In the genomic region with DNA sequence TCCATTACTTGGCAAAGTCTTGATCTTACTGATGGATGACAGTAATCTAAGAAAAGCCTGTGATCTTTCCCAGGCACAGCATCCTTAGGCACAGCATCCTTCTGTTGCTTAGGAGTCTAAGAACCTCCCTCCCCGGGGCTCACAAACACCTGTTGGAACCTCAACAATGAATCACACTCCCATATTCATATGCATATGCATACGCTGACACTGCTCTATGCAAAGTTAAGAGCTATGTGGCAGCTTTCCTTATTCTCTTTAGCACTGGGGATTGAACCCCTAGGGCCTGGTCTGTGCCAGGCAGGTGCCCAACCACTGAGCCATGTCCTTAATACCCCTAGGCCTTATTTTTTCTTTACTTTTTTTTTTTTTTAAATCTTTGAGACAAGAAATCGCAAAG, we compare ENCODE assay signal across 28 mouse cellular contexts.
DNase-seq lines count a peak whose midpoint lies in the region; ATAC-seq and TF ChIP-seq lines count a peak whose summit lies in the region.
"Had no signal": no experiment of that assay in that cellular context is flagged by ENCODE, and none has a peak within 500 bp of the region (broad histone marks: within the 10 kb centered on the region; RNA-seq: fewer than 3 reads in every experiment).

No protein-coding gene starts in this region.

- no peaks in the 10 kb centered on the region for H3K27me3 ChIP-seq in forebrain, postnatal 0 days (ENCODE audit: insufficient read depth, low read length)
- H3K27me3 ChIP-seq in forebrain, embryonic 14.5 days (replicated peaks; ENCODE audit: control insufficient read depth, insufficient read depth, low read length) = no peaks in the 10 kb centered on the region
- H3K27me3 ChIP-seq: embryonic facial prominence, embryonic 15.5 days; forebrain, embryonic 12.5 days; heart, embryonic 15.5 days; hindbrain, embryonic 12.5 days; limb, embryonic 12.5 days; lung, embryonic 15.5 days had no signal

- H3K4me3 ChIP-seq in forebrain, postnatal 0 days (ENCODE audit: low read depth, low read length) = no peak overlapping the region
- no peak overlapping the region for H3K4me3 ChIP-seq in forebrain, embryonic 14.5 days (ENCODE audit: low read depth, low read length)
- H3K4me3 ChIP-seq: embryonic facial prominence, embryonic 10.5 days; embryonic facial prominence, embryonic 15.5 days; forebrain, embryonic 12.5 days; heart, embryonic 10.5 days; heart, embryonic 15.5 days; hindbrain, embryonic 12.5 days; limb, embryonic 12.5 days; lung, embryonic 15.5 days had no signal

- H3K36me3 ChIP-seq in forebrain, postnatal 0 days (ENCODE audit: insufficient read depth) = peaks cover 9% of the 10 kb centered on the region; the same call in 1 of the 2 replicates
- no peaks in the 10 kb centered on the region for H3K36me3 ChIP-seq in forebrain, embryonic 14.5 days (ENCODE audit: control insufficient read depth, insufficient read depth, low read length)
- H3K36me3 ChIP-seq: embryonic facial prominence, embryonic 10.5 days; embryonic facial prominence, embryonic 15.5 days; forebrain, embryonic 12.5 days; G1E; heart, embryonic 10.5 days; heart, embryonic 15.5 days; hindbrain, embryonic 12.5 days; limb, embryonic 12.5 days; lung, embryonic 15.5 days had no signal

- 71% methylated on average over 3 of the region's 3 CpGs for WGBS in forebrain, postnatal 0 days
- WGBS in forebrain, embryonic 14.5 days = 81% methylated on average over 3 of the region's 3 CpGs

- DNase-seq in forebrain, postnatal 0 days = no peak
- no peak for DNase-seq in forebrain, embryonic 14.5 days (ENCODE audit: low spot score)
- DNase-seq in right cerebral cortex, adult 18-20 months = peak; percentile 65
- DNase-seq in right cerebral cortex, postnatal 4 days = no peak
- DNase-seq in right cerebral cortex, adult 2 months (ENCODE audit: low spot score in 2 of 2) = peak; percentile 40 to 66
- DNase-seq in telencephalon, adult 2 months (ENCODE audit: low read depth, low spot score) = peak; percentile 58
- no peak for DNase-seq in lung, postnatal 25 days (ENCODE audit: low spot score)
- DNase-seq in urinary bladder, postnatal 25 days (ENCODE audit: low spot score) = no peak
- DNase-seq: adrenal gland, postnatal 10 days; cerebellum, adult 18-20 months; cerebellum, postnatal 14 days; gastrocnemius, postnatal 14 days; heart, postnatal 36 days; kidney, adult 9 months; kidney, postnatal 14 days; lung, postnatal 36 days had no signal

- TF ChIP-seq CTCF in forebrain, postnatal 0 days (IDR thresholded peaks at IDR 0.05; ENCODE audit: low read depth) = no peak

- H3K9ac ChIP-seq in forebrain, postnatal 0 days = no peak overlapping the region
- no peak overlapping the region for H3K9ac ChIP-seq in forebrain, embryonic 14.5 days (ENCODE audit: low read length)
- H3K9ac ChIP-seq: embryonic facial prominence, embryonic 15.5 days; forebrain, embryonic 12.5 days; heart, embryonic 15.5 days; hindbrain, embryonic 12.5 days; limb, embryonic 12.5 days; lung, embryonic 15.5 days had no signal

- H3K4me2 ChIP-seq in forebrain, postnatal 0 days (ENCODE audit: low read depth) = no peak overlapping the region
- no peak overlapping the region for H3K4me2 ChIP-seq in forebrain, embryonic 14.5 days (ENCODE audit: low read length)
- H3K4me2 ChIP-seq: embryonic facial prominence, embryonic 15.5 days; forebrain, embryonic 12.5 days; heart, embryonic 15.5 days; hindbrain, embryonic 12.5 days; limb, embryonic 12.5 days; lung, embryonic 15.5 days; midbrain, embryonic 11.5 days had no signal

- H3K27ac ChIP-seq in forebrain, postnatal 0 days (ENCODE audit: low read depth, low read length) = no peak overlapping the region
- no peak overlapping the region for H3K27ac ChIP-seq in forebrain, embryonic 14.5 days (ENCODE audit: low read depth, low read length)
- H3K27ac ChIP-seq: embryonic facial prominence, embryonic 10.5 days; embryonic facial prominence, embryonic 15.5 days; forebrain, embryonic 12.5 days; heart, embryonic 10.5 days; heart, embryonic 15.5 days; hindbrain, embryonic 12.5 days; limb, embryonic 12.5 days; lung, embryonic 15.5 days had no signal

- H3K4me1 ChIP-seq in forebrain, postnatal 0 days (ENCODE audit: insufficient read depth) = peaks cover 6% of the 10 kb centered on the region
- peaks cover 16% of the 10 kb centered on the region for H3K4me1 ChIP-seq in forebrain, embryonic 14.5 days (ENCODE audit: control insufficient read depth, insufficient read depth, low read length)
- H3K4me1 ChIP-seq: embryonic facial prominence, embryonic 15.5 days; heart, embryonic 10.5 days; heart, embryonic 15.5 days; limb, embryonic 12.5 days; lung, embryonic 15.5 days had no signal

- peak; percentile 12; the same call in 1 of the 2 replicates for ATAC-seq in forebrain, postnatal 0 days
- ATAC-seq in forebrain, embryonic 14.5 days = no peak
- ATAC-seq: intestine, postnatal 0 days; midbrain, embryonic 16.5 days had no signal

- no peaks in the 10 kb centered on the region for H3K9me3 ChIP-seq in forebrain, postnatal 0 days (ENCODE audit: low read length)
- H3K9me3 ChIP-seq in forebrain, embryonic 14.5 days (replicated peaks; ENCODE audit: control insufficient read depth, low read length) = no peaks in the 10 kb centered on the region
- H3K9me3 ChIP-seq: embryonic facial prominence, embryonic 10.5 days; embryonic facial prominence, embryonic 15.5 days; forebrain, embryonic 12.5 days; heart, embryonic 10.5 days; heart, embryonic 15.5 days; hindbrain, embryonic 12.5 days; limb, embryonic 12.5 days; lung, embryonic 15.5 days had no signal

Comparison
In these comparisons a context has a peak if more than half of its experiments do, and no peak if none do; other contexts are left out.
1. DNase-seq: peak in right cerebral cortex, adult 18-20 months (single experiment), right cerebral cortex, adult 2 months (2 of 2) and telencephalon, adult 2 months (single experiment); none in forebrain, postnatal 0 days (single experiment), forebrain, embryonic 14.5 days (single experiment), right cerebral cortex, postnatal 4 days (single experiment), lung, postnatal 25 days (single experiment) and urinary bladder, postnatal 25 days (single experiment).